Mouse (Mus musculus): ENCODE results near the gene Atp6v0e2. TPM values are rescaled to one million over a fixed set of nuclear protein-coding genes. Genes with fewer than 3 reads are reported as not detected.

Atp6v0e2 gene
- total and polyA plus RNA-seq, 3 experiments = 0.55 TPM; not detected in 2

GRCm38 (mm10) chr6:48578736-48579135 lies 41.3 kb downstream of the Atp6v0e2 start:
- DNase-seq (ENCODE audit: low spot score) (no peak), ATAC-seq (ENCODE audit: extremely low read depth, insufficient number of reproducible peaks, low FRiP score, poor library complexity, severe bottlenecking) (no peak)
- Histone ChIP-seq H3K9me3 (replicated peaks) (no peaks in the 10 kb centered on the region), H3K27me3 (ENCODE audit: insufficient read depth, low read length) (no peaks in the 10 kb centered on the region), H3K4me3 (ENCODE audit: low read depth, low read length) (no peak overlapping the region), H3K4me1 (ENCODE audit: insufficient read depth, low read depth, low read length) (no peaks in the 10 kb centered on the region), H3K36me3 (replicated peaks) (no peaks in the 10 kb centered on the region)
- no peak for TF ChIP-seq GATA1 (IDR thresholded peaks at IDR 0.05; ENCODE audit: borderline replicate concordance, low read length)

- DNase-seq (ENCODE audit: low spot score) (no peak), ATAC-seq (ENCODE audit: extremely low read depth, insufficient number of reproducible peaks, low FRiP score, poor library complexity, severe bottlenecking) (no peak)
- Histone ChIP-seq H3K4me3 (ENCODE audit: low read depth, low read length) (no peak overlapping the region), H3K9me3 (replicated peaks) (no peaks in the 10 kb centered on the region), H3K36me3 (replicated peaks) (no peaks in the 10 kb centered on the region), H3K27me3 (ENCODE audit: insufficient read depth, low read length) (no peaks in the 10 kb centered on the region), H3K4me1 (ENCODE audit: insufficient read depth, low read depth, low read length) (no peaks in the 10 kb centered on the region)
- TF ChIP-seq CTCF (IDR thresholded peaks at IDR 0.05; ENCODE audit: low read depth, low read length) (no peak), GATA1 (IDR thresholded peaks at IDR 0.05; ENCODE audit: borderline replicate concordance, low read length) (no peak)
Observed at GRCm38 (mm10) chr6:48579215-48579648, 41.8 kb downstream of the Atp6v0e2 start.

- H3K36me3 ChIP-seq (replicated peaks) = no peaks in the 10 kb centered on the region
- no peak for DNase-seq (ENCODE audit: low spot score)
- 0 out of 2 replicates have a peak, but pooled peaks cover 2% of the 10 kb centered on the region for H3K9me3 ChIP-seq (replicated peaks)
- no peaks in the 10 kb centered on the region for H3K4me1 ChIP-seq (ENCODE audit: insufficient read depth, low read depth, low read length)
- H3K4me3 ChIP-seq (ENCODE audit: low read depth, low read length) = no peak overlapping the region
- H3K27me3 ChIP-seq (ENCODE audit: insufficient read depth, low read length) = no peaks in the 10 kb centered on the region
- ATAC-seq (ENCODE audit: extremely low read depth, insufficient number of reproducible peaks, low FRiP score, poor library complexity, severe bottlenecking) = no peak
- no peak for TF ChIP-seq GATA2 (IDR thresholded peaks at IDR 0.05; ENCODE audit: borderline replicate concordance, low read depth, low read length)
- TF ChIP-seq TAL1 (conservative IDR thresholded peaks at IDR 0.05; ENCODE audit: low read depth, low read length) = no peak
- no peak for TF ChIP-seq GATA1 (IDR thresholded peaks at IDR 0.05; ENCODE audit: borderline replicate concordance, low read length)
- no peak for TF ChIP-seq CTCF (IDR thresholded peaks at IDR 0.05; ENCODE audit: low read depth, low read length)
- no peak for TF ChIP-seq POLR2AphosphoS5 (IDR thresholded peaks at IDR 0.05; ENCODE audit: insufficient replicate concordance, low read depth, low read length)
Observed at GRCm38 (mm10) chr6:48581257-48581656, 43.8 kb downstream of the Atp6v0e2 start.

GRCm38 (mm10) chr6:48582037-48582436 lies 44.6 kb downstream of the Atp6v0e2 start:
- H3K4me1 ChIP-seq (ENCODE audit: insufficient read depth, low read depth, low read length) = no peaks in the 10 kb centered on the region
- no peak for DNase-seq (ENCODE audit: low spot score)
- H3K36me3 ChIP-seq (replicated peaks) = no peaks in the 10 kb centered on the region
- 0 out of 2 replicates have a peak, but pooled peaks cover 2% of the 10 kb centered on the region for H3K9me3 ChIP-seq (replicated peaks)
- no peak for ATAC-seq (ENCODE audit: extremely low read depth, insufficient number of reproducible peaks, low FRiP score, poor library complexity, severe bottlenecking)
- peak; percentile 26; the same call in 1 of the 2 replicates for TF ChIP-seq CTCF (IDR thresholded peaks at IDR 0.05; ENCODE audit: low read depth, low read length)
- no peak for TF ChIP-seq GATA2 (IDR thresholded peaks at IDR 0.05; ENCODE audit: borderline replicate concordance, low read depth, low read length)
- no peak for TF ChIP-seq POLR2AphosphoS5 (IDR thresholded peaks at IDR 0.05; ENCODE audit: insufficient replicate concordance, low read depth, low read length)
- no peaks in the 10 kb centered on the region for H3K27me3 ChIP-seq (ENCODE audit: insufficient read depth, low read length)
- H3K4me3 ChIP-seq (ENCODE audit: low read depth, low read length) = no peak overlapping the region

GRCm38 (mm10) chr6:48589194-48589750 lies 51.9 kb downstream of the Atp6v0e2 start, which contains the start of gene Gm45021:
Gm45021 (plus strand) TSS chr6:48589610.
- Histone ChIP-seq H3K9me3 (replicated peaks) (0 out of 2 replicates have a peak, but pooled peaks cover 2% of the 10 kb centered on the region), H3K36me3 (replicated peaks) (no peaks in the 10 kb centered on the region), H3K27me3 (ENCODE audit: insufficient read depth, low read length) (no peaks in the 10 kb centered on the region; the same call in 1 of the 2 replicates), H3K4me1 (ENCODE audit: insufficient read depth, low read depth, low read length) (no peaks in the 10 kb centered on the region), H3K4me3 (ENCODE audit: low read depth, low read length) (no peak within 1 kb of the TSS)
- DNase-seq (ENCODE audit: low spot score) = no peak
- TF ChIP-seq GATA2 (IDR thresholded peaks at IDR 0.05; ENCODE audit: borderline replicate concordance, low read depth, low read length) = no peak
- TF ChIP-seq CTCF (IDR thresholded peaks at IDR 0.05; ENCODE audit: low read depth, low read length) = no peak
- no peak for TF ChIP-seq POLR2AphosphoS5 (IDR thresholded peaks at IDR 0.05; ENCODE audit: insufficient replicate concordance, low read depth, low read length)
- TF ChIP-seq GATA1 (IDR thresholded peaks at IDR 0.05; ENCODE audit: borderline replicate concordance, low read length) = no peak
- TF ChIP-seq TAL1 (conservative IDR thresholded peaks at IDR 0.05; ENCODE audit: low read depth, low read length) = no peak
- ATAC-seq (ENCODE audit: extremely low read depth, insufficient number of reproducible peaks, low FRiP score, poor library complexity, severe bottlenecking) = no peak

Other genes with a start within 250 kb of the Atp6v0e2 start
- not detected in 2 replicates for gene Krba1, start 142.0 kb upstream of the Atp6v0e2 start, total RNA-seq (2014; fragmentation: Nextera tagmentation)
- 0.12 and 0.33 TPM in 2 replicates for gene Krba1, start 142.0 kb upstream of the Atp6v0e2 start, total RNA-seq (2017)
- gene Krba1, start 142.0 kb upstream of the Atp6v0e2 start, polyA plus RNA-seq (2012) = not detected in 2 replicates
- gene Zfp467, start 91.8 kb upstream of the Atp6v0e2 start, total RNA-seq (2014; fragmentation: Nextera tagmentation) = not detected in 2 replicates
- gene Zfp467, start 91.8 kb upstream of the Atp6v0e2 start, total RNA-seq (2017) = 0.05 and 0.64 TPM in 2 replicates
- 0.02 and 0.07 TPM in 2 replicates for gene Zfp467, start 91.8 kb upstream of the Atp6v0e2 start, polyA plus RNA-seq (2012)
- gene Sspo, start 89.4 kb upstream of the Atp6v0e2 start, total RNA-seq (2014; fragmentation: Nextera tagmentation) = not detected in 2 replicates
- under 0.01 TPM in 1 of 2 replicates, not detected in the other for gene Sspo, start 89.4 kb upstream of the Atp6v0e2 start, total RNA-seq (2017)
- gene Sspo, start 89.4 kb upstream of the Atp6v0e2 start, polyA plus RNA-seq (2012) = not detected in 2 replicates
- gene Lrrc61, start 17.2 kb downstream of the Atp6v0e2 start, total RNA-seq (2014; fragmentation: Nextera tagmentation) = not detected in 2 replicates
- 0.05 and 0.06 TPM in 2 replicates for gene Lrrc61, start 17.2 kb downstream of the Atp6v0e2 start, total RNA-seq (2017)
- gene Lrrc61, start 17.2 kb downstream of the Atp6v0e2 start, polyA plus RNA-seq (2012) = not detected in 2 replicates
- not detected in 2 replicates for gene Rarres2, start 35.2 kb downstream of the Atp6v0e2 start, total RNA-seq (2014; fragmentation: Nextera tagmentation)
- 0.06 and 0.11 TPM in 2 replicates for gene Rarres2, start 35.2 kb downstream of the Atp6v0e2 start, total RNA-seq (2017)
- not detected in 2 replicates for gene Rarres2, start 35.2 kb downstream of the Atp6v0e2 start, polyA plus RNA-seq (2012)
- gene Gm45021, start 52.0 kb downstream of the Atp6v0e2 start, total RNA-seq (2014; fragmentation: Nextera tagmentation) = not detected in 2 replicates
- not detected in 2 replicates for gene Gm45021, start 52.0 kb downstream of the Atp6v0e2 start, total RNA-seq (2017)
- gene Gm45021, start 52.0 kb downstream of the Atp6v0e2 start, polyA plus RNA-seq (2012) = not detected in 2 replicates
- not detected in 2 replicates for gene Repin1, start 56.3 kb downstream of the Atp6v0e2 start, total RNA-seq (2014; fragmentation: Nextera tagmentation)
- 0.27 TPM in 1 of 2 replicates, not detected in the other for gene Repin1, start 56.3 kb downstream of the Atp6v0e2 start, total RNA-seq (2017)
- gene Repin1, start 56.3 kb downstream of the Atp6v0e2 start, polyA plus RNA-seq (2012) = not detected in 2 replicates
- gene Gm44965, start 56.3 kb downstream of the Atp6v0e2 start, total RNA-seq (2014; fragmentation: Nextera tagmentation) = not detected in 2 replicates
- gene Gm44965, start 56.3 kb downstream of the Atp6v0e2 start, total RNA-seq (2017) = not detected in 2 replicates
- gene Gm44965, start 56.3 kb downstream of the Atp6v0e2 start, polyA plus RNA-seq (2012) = not detected in 2 replicates
- gene Zfp775, start 64.4 kb downstream of the Atp6v0e2 start, total RNA-seq (2014; fragmentation: Nextera tagmentation) = not detected in 2 replicates
- gene Zfp775, start 64.4 kb downstream of the Atp6v0e2 start, total RNA-seq (2017) = 0.06 and 0.11 TPM in 2 replicates
- gene Zfp775, start 64.4 kb downstream of the Atp6v0e2 start, polyA plus RNA-seq (2012) = not detected in 2 replicates
- gene AI854703, start 89.1 kb downstream of the Atp6v0e2 start, total RNA-seq (2014; fragmentation: Nextera tagmentation) = not detected in 2 replicates
- gene AI854703, start 89.1 kb downstream of the Atp6v0e2 start, total RNA-seq (2017) = 0.11 TPM in 1 of 2 replicates, not detected in the other
- not detected in 2 replicates for gene AI854703, start 89.1 kb downstream of the Atp6v0e2 start, polyA plus RNA-seq (2012)
- gene Gimap8, start 109.6 kb downstream of the Atp6v0e2 start, total RNA-seq (2014; fragmentation: Nextera tagmentation) = not detected in 2 replicates
- 0.05 TPM in 1 of 2 replicates, not detected in the other for gene Gimap8, start 109.6 kb downstream of the Atp6v0e2 start, total RNA-seq (2017)
- not detected in 2 replicates for gene Gimap8, start 109.6 kb downstream of the Atp6v0e2 start, polyA plus RNA-seq (2012)
- 9.0 and 9.9 TPM in 2 replicates for gene Gimap9, start 138.5 kb downstream of the Atp6v0e2 start, total RNA-seq (2014; fragmentation: Nextera tagmentation)
- 23.6 and 25.8 TPM in 2 replicates for gene Gimap9, start 138.5 kb downstream of the Atp6v0e2 start, total RNA-seq (2017)
- gene Gimap9, start 138.5 kb downstream of the Atp6v0e2 start, polyA plus RNA-seq (2012) = 0.30 and 0.53 TPM in 2 replicates
- not detected in 2 replicates for gene Gimap4, start 146.9 kb downstream of the Atp6v0e2 start, total RNA-seq (2014; fragmentation: Nextera tagmentation)
- gene Gimap4, start 146.9 kb downstream of the Atp6v0e2 start, total RNA-seq (2017) = not detected in 2 replicates
- gene Gimap4, start 146.9 kb downstream of the Atp6v0e2 start, polyA plus RNA-seq (2012) = not detected in 2 replicates
- gene Gimap6, start 170.6 kb downstream of the Atp6v0e2 start, total RNA-seq (2014; fragmentation: Nextera tagmentation) = 0.44 TPM in 1 of 2 replicates, not detected in the other
- gene Gimap6, start 170.6 kb downstream of the Atp6v0e2 start, total RNA-seq (2017) = 0.87 and 0.99 TPM in 2 replicates
- 0.03 and 0.11 TPM in 2 replicates for gene Gimap6, start 170.6 kb downstream of the Atp6v0e2 start, polyA plus RNA-seq (2012)
- gene Gm28053, start 181.0 kb downstream of the Atp6v0e2 start, total RNA-seq (2014; fragmentation: Nextera tagmentation) = not detected in 2 replicates
- not detected in 2 replicates for gene Gm28053, start 181.0 kb downstream of the Atp6v0e2 start, total RNA-seq (2017)
- not detected in 2 replicates for gene Gm28053, start 181.0 kb downstream of the Atp6v0e2 start, polyA plus RNA-seq (2012)
- not detected in 2 replicates for gene Gimap7, start 181.0 kb downstream of the Atp6v0e2 start, total RNA-seq (2014; fragmentation: Nextera tagmentation)
- gene Gimap7, start 181.0 kb downstream of the Atp6v0e2 start, total RNA-seq (2017) = 0.22 TPM in 1 of 2 replicates, not detected in the other
- not detected in 2 replicates for gene Gimap7, start 181.0 kb downstream of the Atp6v0e2 start, polyA plus RNA-seq (2012)
- gene Gimap1, start 201.4 kb downstream of the Atp6v0e2 start, total RNA-seq (2014; fragmentation: Nextera tagmentation) = not detected in 2 replicates
- 0.06 TPM in 1 of 2 replicates, not detected in the other for gene Gimap1, start 201.4 kb downstream of the Atp6v0e2 start, total RNA-seq (2017)
- gene Gimap1, start 201.4 kb downstream of the Atp6v0e2 start, polyA plus RNA-seq (2012) = not detected in 2 replicates
- not detected in 2 replicates for gene Gimap5, start 208.6 kb downstream of the Atp6v0e2 start, total RNA-seq (2014; fragmentation: Nextera tagmentation)
- gene Gimap5, start 208.6 kb downstream of the Atp6v0e2 start, total RNA-seq (2017) = 0.05 and 0.12 TPM in 2 replicates
- not detected in 2 replicates for gene Gimap5, start 208.6 kb downstream of the Atp6v0e2 start, polyA plus RNA-seq (2012)
- gene Gimap3, start 233.2 kb downstream of the Atp6v0e2 start, total RNA-seq (2014; fragmentation: Nextera tagmentation) = not detected in 2 replicates
- gene Gimap3, start 233.2 kb downstream of the Atp6v0e2 start, total RNA-seq (2017) = 0.11 TPM in 1 of 2 replicates, not detected in the other
- not detected in 2 replicates for gene Gimap3, start 233.2 kb downstream of the Atp6v0e2 start, polyA plus RNA-seq (2012)